ENCODE assay signal across 16 mouse cellular contexts in genomic region chr11:106928935-106929334, GRCm38 (mm10). TPM values are rescaled to one million over a fixed set of nuclear protein-coding genes. Genes with fewer than 3 reads are reported as not detected.
DNase-seq lines count a peak whose midpoint lies in the region; ATAC-seq and TF ChIP-seq lines count a peak whose summit lies in the region.
"Had no signal": no experiment of that assay in that cellular context is flagged by ENCODE, and none has a peak within 500 bp of the region (broad histone marks: within the 10 kb centered on the region; RNA-seq: fewer than 3 reads in every experiment).

No protein-coding gene starts in this region.

- peak; percentile 60 for TF ChIP-seq CTCF in heart, adult 2 months (IDR thresholded peaks at IDR 0.05)
- peak; percentile 40 for TF ChIP-seq CTCF in midbrain, postnatal 0 days (IDR thresholded peaks at IDR 0.05)

- ATAC-seq in heart, embryonic 11.5 days (replicated peaks; ENCODE audit: insufficient number of reproducible peaks, low FRiP score, low TSS enrichment): no peak
- no peak for ATAC-seq in midbrain, postnatal 0 days (ENCODE audit: low FRiP score)
- no peak for ATAC-seq in midbrain, embryonic 13.5 days
- ATAC-seq: forebrain, embryonic 15.5 days had no signal

- no peaks in the 10 kb centered on the region for H3K4me1 ChIP-seq in heart, adult 2 months (ENCODE audit: control insufficient read depth, insufficient read depth, low read length)
- H3K4me1 ChIP-seq in heart, embryonic 11.5 days (ENCODE audit: control insufficient read depth, insufficient read depth, low read length): no peaks in the 10 kb centered on the region
- H3K4me1 ChIP-seq in midbrain, postnatal 0 days (ENCODE audit: insufficient read depth, low read length): no peaks in the 10 kb centered on the region
- H3K4me1 ChIP-seq in midbrain, embryonic 13.5 days (replicated peaks): no peaks in the 10 kb centered on the region
- H3K4me1 ChIP-seq: forebrain, embryonic 15.5 days; midbrain, embryonic 12.5 days had no signal

- H3K27ac ChIP-seq in heart, adult 2 months: no peak overlapping the region
- no peak overlapping the region for H3K27ac ChIP-seq in heart, embryonic 11.5 days (ENCODE audit: low read depth, low read length)
- H3K27ac ChIP-seq in midbrain, postnatal 0 days (ENCODE audit: low read depth, low read length): no peak overlapping the region
- H3K27ac ChIP-seq in midbrain, embryonic 13.5 days: no peak overlapping the region
- H3K27ac ChIP-seq: embryonic facial prominence, embryonic 15.5 days; forebrain, embryonic 15.5 days; midbrain, embryonic 12.5 days had no signal

- H3K4me2 ChIP-seq in heart, embryonic 11.5 days: no peak overlapping the region
- H3K4me2 ChIP-seq in midbrain, postnatal 0 days (ENCODE audit: low read depth, low read length, poor library complexity, severe bottlenecking): no peak overlapping the region
- H3K4me2 ChIP-seq in midbrain, embryonic 13.5 days (replicated peaks): no peak overlapping the region
- H3K4me2 ChIP-seq: embryonic facial prominence, embryonic 15.5 days; forebrain, embryonic 15.5 days; midbrain, embryonic 12.5 days had no signal

- no peaks in the 10 kb centered on the region for H3K27me3 ChIP-seq in heart, adult 2 months (ENCODE audit: control insufficient read depth, insufficient read depth, low read length)
- H3K27me3 ChIP-seq in heart, embryonic 11.5 days (ENCODE audit: control insufficient read depth, insufficient read depth, low read length): no peaks in the 10 kb centered on the region
- no peaks in the 10 kb centered on the region for H3K27me3 ChIP-seq in midbrain, postnatal 0 days (ENCODE audit: insufficient read depth, low read length)
- no peaks in the 10 kb centered on the region for H3K27me3 ChIP-seq in midbrain, embryonic 13.5 days
- H3K27me3 ChIP-seq: embryonic facial prominence, embryonic 15.5 days; forebrain, embryonic 15.5 days; midbrain, embryonic 12.5 days had no signal

- no peak for TF ChIP-seq POLR2A in heart, adult 2 months (IDR thresholded peaks at IDR 0.05; ENCODE audit: insufficient read depth, low read depth, low read length)

- no peak for DNase-seq in heart, adult 2 months
- no peak for DNase-seq in midbrain, postnatal 0 days (ENCODE audit: low spot score)
- DNase-seq in T-cell, adult 2 months (ENCODE audit: low spot score): peak; percentile 15
- peak; percentile 49 for DNase-seq in testis, postnatal 10 days (ENCODE audit: low spot score)
- DNase-seq in urinary bladder, adult 2 months (ENCODE audit: low spot score): no peak
- DNase-seq in cerebellum, adult 11 months: no peak
- DNase-seq: adrenal gland, adult 2 months; cerebellum, postnatal 36 days; gastrocnemius, postnatal 36 days; heart, postnatal 10 days; lung, postnatal 14 days had no signal

- H3K9me3 ChIP-seq in heart, embryonic 11.5 days (replicated peaks; ENCODE audit: control insufficient read depth, low read length): no peaks in the 10 kb centered on the region
- no peaks in the 10 kb centered on the region for H3K9me3 ChIP-seq in midbrain, postnatal 0 days (ENCODE audit: low read length)
- no peaks in the 10 kb centered on the region for H3K9me3 ChIP-seq in midbrain, embryonic 13.5 days
- H3K9me3 ChIP-seq: embryonic facial prominence, embryonic 15.5 days; forebrain, embryonic 15.5 days; midbrain, embryonic 12.5 days had no signal

- 61% methylated on average over 2 of the region's 2 CpGs for WGBS in heart, adult 2 months
- 42% methylated on average over 2 of the region's 2 CpGs for WGBS in heart, embryonic 11.5 days (ENCODE audit: insufficient replicate concordance)
- 57% methylated on average over 2 of the region's 2 CpGs for WGBS in midbrain, postnatal 0 days
- 55% methylated on average over 2 of the region's 2 CpGs for WGBS in midbrain, embryonic 13.5 days

- H3K4me3 ChIP-seq in heart, adult 2 months: no peak overlapping the region
- H3K4me3 ChIP-seq in heart, embryonic 11.5 days (ENCODE audit: low read depth, low read length): no peak overlapping the region
- no peak overlapping the region for H3K4me3 ChIP-seq in midbrain, postnatal 0 days (ENCODE audit: low read depth, low read length)
- no peak overlapping the region for H3K4me3 ChIP-seq in midbrain, embryonic 13.5 days (replicated peaks)
- H3K4me3 ChIP-seq: embryonic facial prominence, embryonic 15.5 days; forebrain, embryonic 15.5 days; midbrain, embryonic 12.5 days had no signal

- intact Hi-C loops in heart, adult 2 months (cut with DNase I): no loop called here

- H3K79me2 ChIP-seq in heart, adult 2 months (replicated peaks; ENCODE audit: control insufficient read depth, insufficient read depth, low read length): no peaks in the 10 kb centered on the region

- H3K9ac ChIP-seq in heart, adult 2 months (ENCODE audit: low read depth, low read length): no peak overlapping the region
- H3K9ac ChIP-seq in heart, embryonic 11.5 days (ENCODE audit: low read depth, low read length): no peak overlapping the region
- H3K9ac ChIP-seq in midbrain, postnatal 0 days (replicated peaks; ENCODE audit: low read length, poor library complexity, severe bottlenecking): no peak overlapping the region
- no peak overlapping the region for H3K9ac ChIP-seq in midbrain, embryonic 13.5 days (replicated peaks)
- H3K9ac ChIP-seq: embryonic facial prominence, embryonic 15.5 days; forebrain, embryonic 15.5 days; midbrain, embryonic 12.5 days had no signal

- TF ChIP-seq EP300 in heart, adult 2 months (IDR thresholded peaks at IDR 0.05; ENCODE audit: insufficient read depth, low read depth, low read length): no peak

- H3K36me3 ChIP-seq in heart, adult 2 months (ENCODE audit: control insufficient read depth, insufficient read depth, low read length): no peaks in the 10 kb centered on the region
- no peaks in the 10 kb centered on the region for H3K36me3 ChIP-seq in heart, embryonic 11.5 days (ENCODE audit: control insufficient read depth, insufficient read depth, low read length)
- no peaks in the 10 kb centered on the region for H3K36me3 ChIP-seq in midbrain, postnatal 0 days (ENCODE audit: insufficient read depth, low read length)
- H3K36me3 ChIP-seq in midbrain, embryonic 13.5 days: no peaks in the 10 kb centered on the region
- H3K36me3 ChIP-seq: embryonic facial prominence, embryonic 15.5 days; forebrain, embryonic 15.5 days; midbrain, embryonic 12.5 days had no signal

RNA-seq across cellular contexts. Expression of gene Smurf2, which starts 8.4 kb away (rescaled TPM):
- total RNA-seq in heart, adult 2 months (2021): 10 to 100 TPM; 39.9 to 41.0 TPM
- 9.5 and 14.9 TPM in 2 replicates for polyA plus RNA-seq in heart, adult 2 months (2012; rRNA removed)
- 13.3 and 14.3 TPM in 2 replicates for polyA plus RNA-seq in heart, embryonic 11.5 days (2014; fragmentation: Nextera tagmentation; extraction: Ambion mirVana)
- total RNA-seq in midbrain, postnatal 0 days (2014; rRNA removed): 33.9 and 41.3 TPM in 2 replicates
- polyA plus RNA-seq in midbrain, postnatal 0 days (2015; fragmentation: Nextera tagmentation; extraction: Ambion mirVana): 7.8 TPM in 2 replicates
- 16.5 and 17.4 TPM in 2 replicates for polyA plus RNA-seq in midbrain, embryonic 13.5 days (2015; fragmentation: Nextera tagmentation; extraction: Ambion mirVana)
- 16.0 and 21.6 TPM in 2 replicates for polyA plus RNA-seq in urinary bladder, adult 2 months (2012; rRNA removed)

Comparison
In these comparisons a context has a peak if more than half of its experiments do, and no peak if none do; other contexts are left out.
1. DNase-seq: peak in T-cell, adult 2 months (single experiment) and testis, postnatal 10 days (single experiment); none in heart, adult 2 months (0 of 2), midbrain, postnatal 0 days (single experiment), urinary bladder, adult 2 months (single experiment) and cerebellum, adult 11 months (single experiment).